Mouse (Mus musculus) testis, adult 2 months (tissue): ENCODE data around the gene Edaradd.

Source experiments
- CTCF ChIP-seq: fragments of 200-500 bp; IDR thresholded peaks from 2 replicates; pipeline ENCODE4 v1.5.1; 2012; ENCODE audit warnings: low read depth, mild to moderate bottlenecking, inconsistent platforms, low read length, moderate library complexity; ENCODE audit not compliant: control insufficient read depth, insufficient read depth, insufficient replicate concordance
- POLR2A ChIP-seq: fragments of 200-500 bp; IDR thresholded peaks from 2 replicates; pipeline ENCODE4 v1.6.1; 2012; ENCODE audit warnings: low read depth, mild to moderate bottlenecking, inconsistent platforms, low read length, moderate library complexity; ENCODE audit not compliant: control insufficient read depth

- TF ChIP-seq CTCF (no peak), POLR2A (no peak)
These were observed 35.0 kb downstream of the Edaradd start for GRCm38 (mm10) chr13:12485197-12485596.
